Mouse (Mus musculus) liver, embryonic 14.5 days (tissue): ENCODE measurements around the gene Mapk3.

Source experiments
- CTCF ChIP-seq: IDR thresholded peaks from 2 replicates; pipeline ENCODE4 v1.5.1; 2016; ENCODE audit warnings: antibody characterized with exemption, low read depth, control low read depth
- EP300 ChIP-seq: IDR thresholded peaks from 2 replicates; pipeline ENCODE4 v1.6.1; 2016; ENCODE audit warnings: antibody characterized with exemption, low read depth

DNA sequence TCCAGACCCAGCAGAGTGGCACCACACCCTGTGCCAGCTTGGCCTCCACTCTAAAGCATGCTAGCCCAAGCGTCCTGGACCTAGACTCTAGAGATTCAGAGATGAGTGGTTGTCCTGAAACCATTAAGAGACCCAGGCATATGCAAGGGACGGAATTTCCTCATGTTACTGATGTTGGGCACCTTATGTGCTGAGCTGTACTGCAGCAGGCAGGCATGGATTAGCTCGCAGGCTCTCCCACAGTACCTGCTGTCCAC is 16.5 kb downstream of the Mapk3 start:
- TF ChIP-seq CTCF (no peak), EP300 (no peak)
